Mouse (Mus musculus) neutrophil, adult 83 days (primary cell): ENCODE results near the gene Sh2d1b1. TPM values are rescaled to one million over a fixed set of nuclear protein-coding genes. Genes with fewer than 3 reads are reported as not detected.

Source experiments
- total RNA-seq, 2 experiments: library from RNA; stranded (reverse); gene quantifications; one replicate each; pipeline ENCODE4 v1.2.4; 2023

The Sh2d1b1 gene
- total RNA-seq: 1 to 10 TPM; 2.3 to 2.9 TPM

DNA sequence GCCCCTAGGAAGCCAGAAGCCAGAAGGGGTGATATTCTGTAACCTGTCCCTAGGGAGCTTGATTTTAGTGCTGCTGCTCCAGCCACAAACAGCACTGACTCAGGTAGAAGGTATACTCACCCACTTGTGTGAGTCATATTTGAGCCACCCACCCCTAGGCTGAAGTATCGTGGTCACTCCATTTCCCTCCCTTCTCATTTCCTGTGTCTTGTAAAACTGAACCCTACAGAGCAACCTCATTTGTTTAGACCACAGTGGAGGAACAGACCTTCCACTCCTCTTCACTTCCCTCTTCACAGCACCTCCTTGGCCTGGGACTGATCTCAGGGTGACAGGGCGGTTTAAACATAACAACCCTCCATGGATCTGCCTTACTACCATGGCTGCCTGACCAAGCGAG lies at the start of gene Sh2d1b1:
Sh2d1b1 (plus strand) TSS at position 305 of the 400 bp plus-strand sequence.

DNA sequence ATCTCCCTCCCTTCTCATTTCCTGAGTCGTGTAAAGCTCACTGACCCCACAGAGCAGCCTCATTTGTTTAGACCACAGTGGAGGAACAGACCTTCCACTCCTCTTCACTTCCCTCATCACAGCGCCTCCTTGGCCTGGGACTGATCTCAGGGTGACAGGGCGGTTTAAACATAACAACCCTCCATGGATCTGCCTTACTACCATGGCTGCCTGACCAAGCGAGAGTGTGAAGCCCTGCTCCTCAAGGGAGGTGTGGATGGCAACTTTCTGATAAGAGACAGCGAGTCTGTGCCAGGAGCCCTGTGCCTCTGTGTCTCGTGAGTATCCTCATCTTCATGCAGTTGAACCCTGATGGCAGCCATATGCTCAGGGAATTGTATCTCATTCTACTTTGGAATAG lies 44.4 kb upstream of the Sh2d1b1 start, which contains the start of gene Sh2d1b2:
Sh2d1b2 (plus strand) TSS at position 62 of the 400 bp plus-strand sequence.

DNA sequence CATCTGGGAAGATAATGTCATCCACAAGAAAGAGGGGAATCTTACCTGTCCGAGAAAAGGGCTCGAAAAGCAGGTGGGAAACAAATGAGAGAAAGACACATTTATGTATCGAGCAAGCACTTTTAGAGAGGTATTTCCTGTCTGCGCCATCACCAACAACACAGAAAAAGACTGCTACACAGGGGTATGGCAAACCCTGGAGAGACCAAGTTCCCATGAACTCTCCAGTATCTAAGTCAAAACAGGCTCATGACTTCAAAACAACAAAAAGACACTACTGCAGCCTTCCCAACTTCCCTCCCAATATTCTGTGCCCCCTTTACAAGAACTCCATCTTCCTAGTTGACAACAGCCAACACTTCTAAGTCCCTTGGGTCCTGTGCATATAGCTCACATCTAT lies 29.1 kb downstream of the Sh2d1b1 start, which contains the start of gene Gm7694:
Gm7694 (minus strand) TSS at position 101 of the 400 bp plus-strand sequence.

DNA sequence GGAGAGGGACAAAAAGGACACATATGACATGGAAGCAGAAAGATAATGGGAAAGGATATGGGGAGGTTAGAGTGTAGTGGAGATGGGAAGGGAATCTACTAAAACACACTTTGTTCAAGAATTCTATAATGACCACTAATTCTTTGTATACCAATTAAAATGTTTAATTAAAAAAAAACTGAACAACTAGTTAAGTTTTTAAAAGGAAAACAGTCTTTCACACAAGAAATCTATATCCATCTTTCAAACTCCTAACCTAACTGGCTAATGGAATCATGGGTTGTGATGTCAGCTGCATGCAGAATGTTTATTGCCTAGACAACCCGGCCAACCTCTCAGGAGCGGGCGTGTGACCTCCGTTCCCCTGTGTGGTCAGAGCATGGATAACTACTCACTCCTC lies 31.4 kb downstream of the Sh2d1b1 start, which contains the start of gene Spata46:
Spata46 (plus strand) TSS at position 301 of the 400 bp plus-strand sequence.

Other genes with a start within 250 kb of the Sh2d1b1 start
- gene Ddr2, start 166.6 kb upstream of the Sh2d1b1 start, total RNA-seq: under 1 TPM; 0.53 to 0.85 TPM
- gene Uap1, start 102.4 kb upstream of the Sh2d1b1 start, total RNA-seq: 10 to 100 TPM; 33.7 to 40.5 TPM
- 10 to 100 TPM; 31.4 to 31.8 TPM for gene Uhmk1, start 61.9 kb upstream of the Sh2d1b1 start, total RNA-seq
- gene Sh2d1b2, start 44.6 kb upstream of the Sh2d1b1 start, total RNA-seq: 1 to 10 TPM in 1 of 2 experiments, not detected in 1; 1.1 TPM
- gene Gm7694, start 29.0 kb downstream of the Sh2d1b1 start, total RNA-seq: 10 to 100 TPM; 10.1 to 11.5 TPM
- gene Spata46, start 31.5 kb downstream of the Sh2d1b1 start, total RNA-seq: not detected